Mouse (Mus musculus) ES-Bruce4 (cell line): ENCODE measurements at regions not wholly inside any gene's neighbourhood (a gene's known extent, or its start where the extent isn't known, plus 50 kb on each side); places are given as distances from the start of the nearest gene placed in this dataset.

Experiments
- CTCF ChIP-seq: IDR thresholded peaks from one replicate; pipeline ENCODE4 v1.8.1; 2011; ENCODE audit warnings: low read depth, low read length
- POLR2A ChIP-seq: IDR thresholded peaks from one replicate; pipeline ENCODE4 v1.8.1; 2011; ENCODE audit warnings: low read length; ENCODE audit not compliant: insufficient read depth

- TF ChIP-seq POLR2A (no peak), CTCF (no peak)
Observed at GRCm38 (mm10) chr1:90527947-90528717, 74.6 kb upstream of the Cops8 start.
